Mouse (Mus musculus): ENCODE results near the gene Enoph1. TPM values are rescaled to one million over a fixed set of nuclear protein-coding genes. Genes with fewer than 3 reads are reported as not detected.

Enoph1 gene
- polyA plus RNA-seq, 1 experiment from 2014 or later = 48.1 TPM

- no peaks in the 10 kb centered on the region for H3K27me3 ChIP-seq
- H3K9ac ChIP-seq = no peak overlapping the region
Measured at GRCm38 (mm10) chr5:100042467-100042866, 2.7 kb downstream of the Enoph1 start.

GRCm38 (mm10) chr5:100043361-100043760 lies 3.6 kb downstream of the Enoph1 start:
- ATAC-seq (replicated peaks; ENCODE audit: low FRiP score) = no peak
- no peak overlapping the region for H3K9ac ChIP-seq
- no peak overlapping the region for H3K27ac ChIP-seq

More at GRCm38 (mm10) chr5:100042467-100042866, 2.7 kb downstream of the Enoph1 start:
- Histone ChIP-seq H3K36me3 (peaks cover 9% of the 10 kb centered on the region; the same call in 1 of the 2 replicates), H3K9me3 (replicated peaks) (no peaks in the 10 kb centered on the region), H3K4me3 (replicated peaks) (no peak overlapping the region), H3K27ac (no peak overlapping the region), H3K4me2 (no peak overlapping the region), H3K4me1 (peaks cover 25% of the 10 kb centered on the region)
- WGBS = 93% methylated on average over 8 of the region's 8 CpGs
- ATAC-seq (replicated peaks; ENCODE audit: low FRiP score) = no peak

GRCm38 (mm10) chr5:100044030-100044429 lies 4.2 kb downstream of the Enoph1 start:
- Histone ChIP-seq H3K27me3 (no peaks in the 10 kb centered on the region), H3K36me3 (peaks cover 9% of the 10 kb centered on the region; the same call in 1 of the 2 replicates), H3K9ac (no peak overlapping the region), H3K4me1 (peaks cover 38% of the 10 kb centered on the region), H3K27ac (no peak overlapping the region), H3K4me3 (replicated peaks) (no peak overlapping the region), H3K4me2 (no peak overlapping the region), H3K9me3 (replicated peaks) (no peaks in the 10 kb centered on the region)
- no peak for ATAC-seq (replicated peaks; ENCODE audit: low FRiP score)
- 85% methylated on average over 4 of the region's 4 CpGs for WGBS

More at GRCm38 (mm10) chr5:100043361-100043760, 3.6 kb downstream of the Enoph1 start:
- Histone ChIP-seq H3K4me2 (no peak overlapping the region), H3K36me3 (peaks cover 9% of the 10 kb centered on the region; the same call in 1 of the 2 replicates), H3K9me3 (replicated peaks) (no peaks in the 10 kb centered on the region), H3K27me3 (no peaks in the 10 kb centered on the region), H3K4me1 (peaks cover 33% of the 10 kb centered on the region), H3K4me3 (replicated peaks) (no peak overlapping the region)
- WGBS = 79% methylated on average over 5 of the region's 5 CpGs

GRCm38 (mm10) chr5:100044621-100045020 lies 4.8 kb downstream of the Enoph1 start:
- Histone ChIP-seq H3K27ac (no peak overlapping the region), H3K4me2 (no peak overlapping the region), H3K36me3 (peaks cover 9% of the 10 kb centered on the region; the same call in 1 of the 2 replicates), H3K9me3 (replicated peaks) (no peaks in the 10 kb centered on the region), H3K9ac (no peak overlapping the region), H3K27me3 (no peaks in the 10 kb centered on the region), H3K4me3 (replicated peaks) (no peak overlapping the region), H3K4me1 (peaks cover 38% of the 10 kb centered on the region)
- ATAC-seq (replicated peaks; ENCODE audit: low FRiP score) = no peak
- WGBS = 75% methylated on average over 5 of the region's 5 CpGs

- WGBS = 77% methylated on average over 3 of the region's 3 CpGs
- Histone ChIP-seq H3K4me1 (peaks cover 30% of the 10 kb centered on the region), H3K36me3 (peaks cover 9% of the 10 kb centered on the region; the same call in 1 of the 2 replicates), H3K4me2 (no peak overlapping the region), H3K9me3 (replicated peaks) (no peaks in the 10 kb centered on the region), H3K27ac (no peak overlapping the region), H3K4me3 (replicated peaks) (no peak overlapping the region), H3K27me3 (no peaks in the 10 kb centered on the region), H3K9ac (no peak overlapping the region)
- ATAC-seq (replicated peaks; ENCODE audit: low FRiP score) = no peak
Measured at GRCm38 (mm10) chr5:100046096-100046495, 6.3 kb downstream of the Enoph1 start.

- Histone ChIP-seq H3K36me3 (peaks cover 12% of the 10 kb centered on the region; the same call in 1 of the 2 replicates), H3K4me2 (no peak overlapping the region), H3K27ac (no peak overlapping the region), H3K4me3 (replicated peaks) (no peak overlapping the region), H3K9me3 (replicated peaks) (no peaks in the 10 kb centered on the region), H3K9ac (no peak overlapping the region), H3K4me1 (peaks cover 22% of the 10 kb centered on the region), H3K27me3 (no peaks in the 10 kb centered on the region)
- no peak for ATAC-seq (replicated peaks; ENCODE audit: low FRiP score)
- WGBS = 50% methylated on average over 8 of the region's 8 CpGs
Measured at GRCm38 (mm10) chr5:100047143-100047640, 7.4 kb downstream of the Enoph1 start.

GRCm38 (mm10) chr5:100047871-100048270 lies 8.1 kb downstream of the Enoph1 start:
- Histone ChIP-seq H3K4me2 (no peak overlapping the region), H3K27me3 (no peaks in the 10 kb centered on the region), H3K9me3 (replicated peaks) (no peaks in the 10 kb centered on the region), H3K4me1 (peaks cover 22% of the 10 kb centered on the region), H3K27ac (no peak overlapping the region), H3K36me3 (peaks cover 16% of the 10 kb centered on the region), H3K4me3 (replicated peaks) (no peak overlapping the region), H3K9ac (no peak overlapping the region)
- 45% methylated on average over 7 of the region's 7 CpGs for WGBS
- 0 out of 2 replicates have a peak, but pooled peaks have one; percentile 57 for ATAC-seq (replicated peaks; ENCODE audit: low FRiP score)

- no peak overlapping the region for H3K27ac ChIP-seq
- H3K36me3 ChIP-seq = peaks cover 14% of the 10 kb centered on the region
- H3K4me3 ChIP-seq (replicated peaks) = no peak overlapping the region
- H3K4me2 ChIP-seq = no peak overlapping the region
- H3K9me3 ChIP-seq (replicated peaks) = no peaks in the 10 kb centered on the region
- H3K27me3 ChIP-seq = no peaks in the 10 kb centered on the region
- ATAC-seq (replicated peaks; ENCODE audit: low FRiP score) = no peak
- no peak overlapping the region for H3K9ac ChIP-seq
- 91% methylated on average over 3 of the region's 3 CpGs for WGBS
- H3K4me1 ChIP-seq = peaks cover 30% of the 10 kb centered on the region
Measured at GRCm38 (mm10) chr5:100049904-100050303, 10.1 kb downstream of the Enoph1 start.

GRCm38 (mm10) chr5:100052728-100053127 lies 12.9 kb downstream of the Enoph1 start:
- Histone ChIP-seq H3K36me3 (peaks cover 14% of the 10 kb centered on the region), H3K4me3 (replicated peaks) (no peak overlapping the region), H3K4me2 (no peak overlapping the region), H3K9ac (no peak overlapping the region), H3K27me3 (no peaks in the 10 kb centered on the region), H3K27ac (no peak overlapping the region), H3K4me1 (peaks cover 26% of the 10 kb centered on the region), H3K9me3 (replicated peaks) (no peaks in the 10 kb centered on the region)
- no peak for ATAC-seq (replicated peaks; ENCODE audit: low FRiP score)
- 86% methylated on average over 7 of the region's 7 CpGs for WGBS

GRCm38 (mm10) chr5:100054807-100055547 lies 15.2 kb downstream of the Enoph1 start:
- Histone ChIP-seq H3K9me3 (replicated peaks) (no peaks in the 10 kb centered on the region), H3K27me3 (no peaks in the 10 kb centered on the region), H3K36me3 (peaks cover 25% of the 10 kb centered on the region), H3K4me2 (no peak overlapping the region), H3K4me3 (replicated peaks) (no peak overlapping the region), H3K9ac (no peak overlapping the region), H3K4me1 (peaks cover 15% of the 10 kb centered on the region), H3K27ac (no peak overlapping the region)
- WGBS = 77% methylated on average over 11 of the region's 11 CpGs
- no peak for ATAC-seq (replicated peaks; ENCODE audit: low FRiP score)

- no peak for ATAC-seq (replicated peaks; ENCODE audit: low FRiP score)
- H3K4me3 ChIP-seq (replicated peaks) = no peak overlapping the region
- no peak overlapping the region for H3K9ac ChIP-seq
- 60% methylated on average over 5 of the region's 5 CpGs for WGBS
- H3K4me1 ChIP-seq = peaks cover 15% of the 10 kb centered on the region
- no peak overlapping the region for H3K27ac ChIP-seq
- peaks cover 34% of the 10 kb centered on the region for H3K36me3 ChIP-seq
- H3K9me3 ChIP-seq (replicated peaks) = no peaks in the 10 kb centered on the region
- H3K27me3 ChIP-seq = no peaks in the 10 kb centered on the region
- no peak overlapping the region for H3K4me2 ChIP-seq
Measured at GRCm38 (mm10) chr5:100055866-100056369, 16.1 kb downstream of the Enoph1 start.

GRCm38 (mm10) chr5:100057461-100058209 lies 17.9 kb downstream of the Enoph1 start:
- peaks cover 15% of the 10 kb centered on the region for H3K4me1 ChIP-seq
- no peak overlapping the region for H3K27ac ChIP-seq
- no peak overlapping the region for H3K9ac ChIP-seq
- H3K4me2 ChIP-seq = no peak overlapping the region
- no peaks in the 10 kb centered on the region for H3K9me3 ChIP-seq (replicated peaks)
- no peak overlapping the region for H3K4me3 ChIP-seq (replicated peaks)
- 78% methylated on average over 15 of the region's 15 CpGs for WGBS
- H3K36me3 ChIP-seq = peaks cover 43% of the 10 kb centered on the region
- no peak for ATAC-seq (replicated peaks; ENCODE audit: low FRiP score)
- H3K27me3 ChIP-seq = no peaks in the 10 kb centered on the region

All from kidney, embryonic 15.5 days (tissue).